Mouse (Mus musculus) spleen, postnatal 36 days (tissue): Measurements from ENCODE around the gene Galnt6.

Experiments
- DNase-seq, 2 experiments: peaks; one replicate each; pipeline ENCODE4 v3.0.0; 2022; ENCODE audit warnings: low spot score in 2 of 2, mixed read lengths in 1 of 2

Gene Galnt6

GRCm38 (mm10) chr15:100660805-100661204 is 68.4 kb downstream of the Galnt6 start:
- DNase-seq = no peak

GRCm38 (mm10) chr15:100660306-100660705 is 68.9 kb downstream of the Galnt6 start:
- DNase-seq = no peak

GRCm38 (mm10) chr15:100655201-100655600 is 74.0 kb downstream of the Galnt6 start:
- no peak for DNase-seq

- no peak for DNase-seq
Observed at GRCm38 (mm10) chr15:100654271-100654670, 74.9 kb downstream of the Galnt6 start.

GRCm38 (mm10) chr15:100651610-100652009 is 77.6 kb downstream of the Galnt6 start:
- no peak for DNase-seq

GRCm38 (mm10) chr15:100650111-100650510 is 79.1 kb downstream of the Galnt6 start:
- no peak for DNase-seq

- DNase-seq = no peak
Observed at GRCm38 (mm10) chr15:100646161-100646560, 83.0 kb downstream of the Galnt6 start.

- no peak for DNase-seq
Observed at GRCm38 (mm10) chr15:100642451-100642850, 86.7 kb downstream of the Galnt6 start.
